Mouse (Mus musculus) intestine, postnatal 0 days (tissue): Measurements from ENCODE around the gene Aasdh. TPM values are rescaled to one million over a fixed set of nuclear protein-coding genes. Genes with fewer than 3 reads are reported as not detected.

Experiments used
- ATAC-seq: fragments of 200-750 bp; cut with Nextera tagmentation; 2 replicates; pipeline ENCODE4 v1.8.0; 2017; ENCODE audit warnings: mild to moderate bottlenecking, moderate TSS enrichment, moderate library complexity
- H3K27ac ChIP-seq: fragments of 300-500 bp; sonication (generic); 2 replicates; pipeline ENCODE4 v1.5.1; 2014; ENCODE audit warnings: mild to moderate bottlenecking, low read depth, low read length, moderate library complexity
- H3K27me3 ChIP-seq: fragments of 300-500 bp; sonication (generic); replicated peaks from 2 replicates; pipeline ENCODE4 v1.6.1; 2014; ENCODE audit warnings: low read length, mixed read lengths; ENCODE audit not compliant: control insufficient read depth, insufficient read depth
- H3K36me3 ChIP-seq: fragments of 300-500 bp; sonication (generic); 2 replicates; pipeline ENCODE4 v1.6.1; 2014; ENCODE audit warnings: mild to moderate bottlenecking, moderate library complexity; ENCODE audit not compliant: control insufficient read depth, insufficient read depth
- H3K4me1 ChIP-seq: fragments of 300-500 bp; sonication (generic); replicated peaks from 2 replicates; pipeline ENCODE4 v1.6.1; 2014; ENCODE audit warnings: antibody characterized with exemption, low read length, mixed read lengths; ENCODE audit not compliant: control insufficient read depth, insufficient read depth
- H3K4me2 ChIP-seq: fragments of 300-500 bp; sonication (generic); replicated peaks from 2 replicates; pipeline ENCODE4 v1.6.1; 2014; ENCODE audit warnings: low read depth, mild to moderate bottlenecking, moderate library complexity
- H3K4me3 ChIP-seq: fragments of 300-500 bp; sonication (generic); 2 replicates; pipeline ENCODE4 v1.5.1; 2014; ENCODE audit warnings: low read depth, low read length
- H3K9ac ChIP-seq: fragments of 300-500 bp; sonication (generic); 2 replicates; pipeline ENCODE4 v1.6.1; 2014; ENCODE audit warnings: mild to moderate bottlenecking, low read depth, low read length
- H3K9me3 ChIP-seq: fragments of 300-500 bp; sonication (generic); 2 replicates; pipeline ENCODE4 v1.6.1; 2016; ENCODE audit warnings: mixed run types; ENCODE audit not compliant: control insufficient read depth
- CTCF ChIP-seq: sonication (generic); IDR thresholded peaks from 2 replicates; pipeline ENCODE4 v1.5.1; 2016; ENCODE audit warnings: low read depth, mild to moderate bottlenecking, control low read depth, antibody characterized with exemption, moderate library complexity
- WGBS: fragments of 180-500 bp; shearing (Covaris S2); extraction: QIAGEN DNeasy Blood & Tissue Kit; methylation state at CpG from one replicate; pipeline ENCODE4 v1.1.7; 2014; 5-methylcytosine and 5-hydroxymethylcytosine counted together
- polyA plus RNA-seq: library from polyadenylated mRNA; unstranded; fragments of >200 nt; fragmentation: Nextera tagmentation; extraction: Ambion mirVana; gene quantifications from 2 replicates; pipeline ENCODE4 v1.2.1, GENCODE M21; 2015

Gene Aasdh
- polyA plus RNA-seq, 1 experiment from 2014 or later, result 4.1 TPM

- Histone ChIP-seq H3K9ac (peak overlapping the region; percentile 45), H3K4me1 (no peaks in the 10 kb centered on the region), H3K36me3 (no peaks in the 10 kb centered on the region), H3K4me3 (peak overlapping the region; percentile 73), H3K27ac (peak overlapping the region; percentile 71), H3K4me2 (peak overlapping the region; percentile 90), H3K9me3 (no peaks in the 10 kb centered on the region), H3K27me3 (no peaks in the 10 kb centered on the region)
- ATAC-seq, result no peak
- under 1% methylated on average over 24 of the region's 24 CpGs for WGBS
- no peak for TF ChIP-seq CTCF
Observed at GRCm38 (mm10) chr5:76950343-76951105, 45.2 kb upstream of the Aasdh start.

GRCm38 (mm10) chr5:76947758-76948157 is 42.4 kb upstream of the Aasdh start:
- H3K9ac ChIP-seq, result no peak overlapping the region
- no peak for TF ChIP-seq CTCF
- no peak overlapping the region for H3K4me3 ChIP-seq
- no peak for ATAC-seq
- H3K4me1 ChIP-seq, result no peaks in the 10 kb centered on the region
- H3K27me3 ChIP-seq, result no peaks in the 10 kb centered on the region
- 84% methylated on average over 4 of the region's 4 CpGs for WGBS
- H3K9me3 ChIP-seq, result no peaks in the 10 kb centered on the region
- H3K36me3 ChIP-seq, result no peaks in the 10 kb centered on the region
- H3K4me2 ChIP-seq, result no peak overlapping the region
- no peak overlapping the region for H3K27ac ChIP-seq

GRCm38 (mm10) chr5:76947142-76947541 is 41.8 kb upstream of the Aasdh start:
- H3K27me3 ChIP-seq, result no peaks in the 10 kb centered on the region
- 60% methylated on average over 4 of the region's 4 CpGs for WGBS
- H3K36me3 ChIP-seq, result no peaks in the 10 kb centered on the region
- H3K4me1 ChIP-seq, result no peaks in the 10 kb centered on the region
- no peak overlapping the region for H3K4me2 ChIP-seq
- no peaks in the 10 kb centered on the region for H3K9me3 ChIP-seq
- no peak for ATAC-seq
- H3K4me3 ChIP-seq, result no peak overlapping the region
- no peak overlapping the region for H3K9ac ChIP-seq
- TF ChIP-seq CTCF, result no peak
- H3K27ac ChIP-seq, result no peak overlapping the region

GRCm38 (mm10) chr5:76945678-76946033 is 40.3 kb upstream of the Aasdh start:
- TF ChIP-seq CTCF, result no peak
- ATAC-seq, result no peak
- 75% methylated on average over 2 of the region's 2 CpGs for WGBS

GRCm38 (mm10) chr5:76944965-76945677 is 39.8 kb upstream of the Aasdh start:
- H3K4me1 ChIP-seq, result no peaks in the 10 kb centered on the region
- no peak overlapping the region for H3K9ac ChIP-seq
- no peaks in the 10 kb centered on the region for H3K36me3 ChIP-seq
- H3K27ac ChIP-seq, result no peak overlapping the region
- 61% methylated on average over 6 of the region's 6 CpGs for WGBS
- no peak overlapping the region for H3K4me2 ChIP-seq
- no peak for ATAC-seq
- no peaks in the 10 kb centered on the region for H3K27me3 ChIP-seq
- no peaks in the 10 kb centered on the region for H3K9me3 ChIP-seq
- TF ChIP-seq CTCF, result no peak
- no peak overlapping the region for H3K4me3 ChIP-seq

More at GRCm38 (mm10) chr5:76945678-76946033, 40.3 kb upstream of the Aasdh start:
- no peaks in the 10 kb centered on the region for H3K27me3 ChIP-seq
- H3K36me3 ChIP-seq, result no peaks in the 10 kb centered on the region
- no peaks in the 10 kb centered on the region for H3K9me3 ChIP-seq
- no peak overlapping the region for H3K4me3 ChIP-seq
- no peak overlapping the region for H3K9ac ChIP-seq
- no peak overlapping the region for H3K27ac ChIP-seq
- no peak overlapping the region for H3K4me2 ChIP-seq
- H3K4me1 ChIP-seq, result no peaks in the 10 kb centered on the region

GRCm38 (mm10) chr5:76942505-76942904 is 37.2 kb upstream of the Aasdh start:
- H3K27me3 ChIP-seq, result no peaks in the 10 kb centered on the region
- no peak overlapping the region for H3K4me3 ChIP-seq
- H3K36me3 ChIP-seq, result no peaks in the 10 kb centered on the region
- H3K9ac ChIP-seq, result no peak overlapping the region
- no peaks in the 10 kb centered on the region for H3K9me3 ChIP-seq
- no peak overlapping the region for H3K27ac ChIP-seq
- WGBS, result 39% methylated on average over 4 of the region's 4 CpGs
- no peaks in the 10 kb centered on the region for H3K4me1 ChIP-seq
- no peak overlapping the region for H3K4me2 ChIP-seq
- no peak for TF ChIP-seq CTCF
- peak; percentile 38; the same call in 1 of the 2 replicates for ATAC-seq
